Mouse (Mus musculus): ENCODE data around the gene Ankib1.

DNA sequence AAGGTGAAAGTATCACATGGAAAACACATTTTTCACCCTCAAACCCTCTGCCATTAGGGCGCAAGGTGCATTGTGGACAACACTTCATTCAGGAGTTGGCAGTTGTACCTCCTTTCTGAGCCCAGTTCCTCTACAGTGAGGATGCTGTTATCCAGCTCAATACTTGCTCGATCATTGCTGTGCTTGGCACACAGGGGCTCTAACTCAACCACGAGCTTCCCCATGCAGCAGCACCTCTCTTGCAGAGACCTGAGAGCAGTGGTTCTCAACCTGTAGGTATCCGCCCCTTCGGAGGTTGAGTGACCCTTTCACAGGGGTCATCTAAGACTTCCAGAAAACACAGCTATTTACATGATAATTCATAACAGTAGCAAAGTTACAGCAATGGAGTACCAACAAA, 151.1 kb downstream of the Ankib1 start:
- TF ChIP-seq CTCF (IDR thresholded peaks at IDR 0.05; ENCODE audit: control insufficient read depth, insufficient read depth, low read length) (no peak), POLR2A (IDR thresholded peaks at IDR 0.05; ENCODE audit: borderline replicate concordance, control insufficient read depth, low read depth, low read length) (no peak)

All from bone marrow, adult 2 months (tissue).